Mouse (Mus musculus) bone marrow macrophage, adult 2 months (primary cell): ENCODE measurements around the gene Nlgn1.

ENCODE experiments used
- CTCF ChIP-seq: IDR thresholded peaks from 2 replicates; pipeline ENCODE4 v1.5.1; 2012; ENCODE audit warnings: low read depth, mild to moderate bottlenecking, low read length, moderate library complexity
- POLR2A ChIP-seq: IDR thresholded peaks from 2 replicates; pipeline ENCODE4 v1.6.1; 2012; ENCODE audit warnings: mild to moderate bottlenecking, low read depth, low read length, borderline replicate concordance

GRCm38 (mm10) chr3:26297869-26298268 lies 34.4 kb downstream of the Nlgn1 start:
- TF ChIP-seq POLR2A = no peak
- TF ChIP-seq CTCF = no peak
